Mouse (Mus musculus) G1E-ER4 (cell line): ENCODE results near the gene Prpf8. TPM values are rescaled to one million over a fixed set of nuclear protein-coding genes. Genes with fewer than 3 reads are reported as not detected.

Experiments used
- GATA1 ChIP-seq: IDR thresholded peaks from one replicate; pipeline ENCODE4 v1.8.0; 2012; ENCODE audit warnings: low read length, inconsistent platforms
- polyA plus RNA-seq: library from polyadenylated mRNA; stranded (reverse); fragments of >175 nt; gene quantifications from 2 replicates; pipeline ENCODE4 v1.2.3, GENCODE M21; 2012

Gene Prpf8
- polyA plus RNA-seq, 1 experiment, result 57.7 TPM

DNA sequence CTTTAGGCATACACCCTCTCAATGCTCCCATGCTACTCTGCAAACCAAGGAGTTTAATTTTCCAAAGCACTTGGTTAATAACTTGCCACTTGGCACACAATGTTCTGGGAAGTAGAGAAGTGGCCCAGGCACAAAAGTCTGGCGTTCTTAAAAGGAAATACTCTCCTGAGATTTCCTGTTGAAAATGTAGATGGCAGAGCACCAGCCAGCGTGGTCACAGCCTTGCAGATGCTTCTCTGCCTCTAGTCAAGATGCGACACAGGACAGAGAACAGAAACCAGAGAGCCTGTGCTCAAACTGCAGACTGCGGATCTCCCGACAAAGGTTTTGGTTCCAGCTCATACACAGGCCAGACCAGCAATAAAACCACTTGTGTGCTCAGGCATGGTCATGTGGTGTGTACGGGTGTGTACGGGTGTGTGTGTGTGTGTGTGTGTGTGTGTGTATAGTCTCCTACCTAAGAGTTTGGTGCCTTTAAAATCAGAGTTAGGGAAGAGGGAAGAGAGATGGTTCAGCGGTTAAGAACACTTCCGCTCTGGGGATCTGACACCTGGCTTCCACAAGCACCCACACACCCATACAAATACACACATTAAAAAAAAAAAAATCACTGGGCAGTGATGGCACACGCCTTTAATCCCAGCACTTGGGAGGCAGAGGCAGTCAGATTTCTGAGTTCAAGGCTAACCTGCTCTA lies 31.4 kb upstream of the Prpf8 start:
- TF ChIP-seq GATA1, result no peak

DNA sequence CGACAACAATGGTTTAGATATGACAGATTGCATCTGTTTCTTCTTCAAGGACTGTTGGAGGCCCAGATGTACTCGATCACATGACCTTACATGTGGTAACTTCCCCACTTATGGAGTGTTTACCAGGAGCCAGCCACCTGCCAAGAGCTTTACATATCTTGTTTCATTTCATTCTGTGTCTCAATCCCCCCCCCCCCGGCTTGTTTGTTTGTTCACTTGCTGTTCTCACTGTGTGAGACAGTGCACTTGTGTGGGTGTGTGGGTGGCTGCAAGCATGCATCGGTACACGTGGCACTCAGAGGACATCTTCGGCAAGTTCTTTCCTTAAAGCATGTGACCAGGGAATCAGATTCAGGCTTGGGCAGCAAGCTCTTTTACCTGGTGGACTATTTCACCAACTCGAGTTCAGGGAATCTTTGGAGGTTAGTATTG lies 30.2 kb upstream of the Prpf8 start:
- TF ChIP-seq GATA1, result no peak

DNA sequence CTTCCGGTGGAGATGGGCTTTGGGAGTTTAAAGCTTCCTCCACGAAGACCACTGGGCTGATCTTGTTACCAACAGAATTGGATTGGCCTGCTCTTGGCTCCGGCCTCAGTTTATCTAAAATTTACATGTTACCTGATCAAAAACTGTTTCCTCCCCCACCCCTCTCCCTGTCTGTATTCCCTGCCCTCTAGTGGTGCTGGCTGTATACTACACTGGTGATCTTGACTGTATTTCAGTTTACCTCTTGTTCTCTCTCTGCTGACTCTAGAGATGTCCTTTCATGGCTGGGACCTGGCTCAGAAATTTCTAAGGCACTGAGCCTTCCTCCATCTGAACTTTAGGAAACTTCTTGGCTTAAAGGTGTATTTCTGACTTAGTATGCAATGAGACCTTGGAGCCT lies 28.4 kb upstream of the Prpf8 start:
- no peak for TF ChIP-seq GATA1

DNA sequence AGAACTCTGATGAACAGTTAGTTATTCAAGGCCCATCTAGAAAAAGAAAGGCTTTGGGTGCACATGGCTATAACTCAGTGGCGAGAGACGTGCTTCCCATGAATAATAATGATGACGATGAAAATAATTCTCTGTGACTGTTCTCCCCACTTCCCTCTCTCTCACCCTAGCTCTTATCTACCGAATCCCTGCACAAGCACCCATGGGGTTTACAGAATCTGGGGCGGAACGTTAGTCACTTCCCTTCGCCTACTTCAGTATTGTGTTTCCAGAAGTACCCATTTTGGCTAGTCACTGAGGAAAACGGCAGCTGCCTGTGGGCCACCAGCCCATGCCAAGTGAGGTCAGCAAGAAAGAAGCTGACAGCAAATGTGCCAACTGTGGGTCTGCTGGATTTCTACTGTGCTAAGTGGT lies 28.0 kb upstream of the Prpf8 start:
- TF ChIP-seq GATA1, result no peak

DNA sequence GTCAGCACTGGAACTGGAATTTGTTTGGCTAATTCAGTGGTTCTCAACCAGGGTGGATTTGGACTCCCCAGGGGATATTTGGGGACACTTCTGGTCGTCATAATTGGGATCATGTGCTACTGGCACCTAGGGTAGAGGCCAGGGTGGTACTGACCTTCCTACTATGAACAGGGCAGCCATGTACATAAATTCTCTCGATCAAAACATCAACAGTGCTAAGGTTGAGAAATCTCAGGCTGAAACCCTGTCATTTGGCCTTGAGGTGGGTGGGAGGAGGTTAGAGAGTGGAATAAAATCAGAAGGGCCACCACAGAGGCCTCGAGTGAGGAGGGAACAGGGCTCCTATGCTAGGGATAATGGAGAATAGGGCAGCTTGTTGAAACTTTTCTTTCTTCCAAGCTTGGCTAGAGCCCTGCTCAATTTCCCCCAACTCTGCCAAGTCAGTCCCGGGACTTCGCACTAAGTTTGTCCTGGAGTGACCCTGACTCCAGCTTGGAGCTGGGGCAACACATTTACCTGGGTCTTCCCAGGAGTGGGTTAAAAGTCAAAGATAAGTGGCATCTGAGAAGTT lies 27.4 kb upstream of the Prpf8 start:
- TF ChIP-seq GATA1, result no peak

DNA sequence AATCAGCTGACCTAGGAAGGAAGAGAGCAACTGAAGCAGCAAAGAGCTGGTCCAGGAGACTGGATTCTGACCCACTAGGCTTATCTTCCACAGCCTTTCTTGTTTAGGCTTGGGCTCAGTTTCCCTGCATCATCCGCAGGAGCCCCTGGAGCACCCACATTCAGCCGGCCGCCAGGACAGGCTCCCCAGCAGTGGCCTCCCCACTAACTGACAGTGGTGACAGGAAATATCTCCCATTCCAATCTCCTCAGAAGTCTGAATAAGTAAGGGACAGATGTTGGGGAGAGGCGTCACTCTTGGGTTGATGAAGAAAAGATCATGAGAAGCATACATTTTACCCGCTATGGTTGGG lies 26.9 kb upstream of the Prpf8 start:
- TF ChIP-seq GATA1, result no peak

DNA sequence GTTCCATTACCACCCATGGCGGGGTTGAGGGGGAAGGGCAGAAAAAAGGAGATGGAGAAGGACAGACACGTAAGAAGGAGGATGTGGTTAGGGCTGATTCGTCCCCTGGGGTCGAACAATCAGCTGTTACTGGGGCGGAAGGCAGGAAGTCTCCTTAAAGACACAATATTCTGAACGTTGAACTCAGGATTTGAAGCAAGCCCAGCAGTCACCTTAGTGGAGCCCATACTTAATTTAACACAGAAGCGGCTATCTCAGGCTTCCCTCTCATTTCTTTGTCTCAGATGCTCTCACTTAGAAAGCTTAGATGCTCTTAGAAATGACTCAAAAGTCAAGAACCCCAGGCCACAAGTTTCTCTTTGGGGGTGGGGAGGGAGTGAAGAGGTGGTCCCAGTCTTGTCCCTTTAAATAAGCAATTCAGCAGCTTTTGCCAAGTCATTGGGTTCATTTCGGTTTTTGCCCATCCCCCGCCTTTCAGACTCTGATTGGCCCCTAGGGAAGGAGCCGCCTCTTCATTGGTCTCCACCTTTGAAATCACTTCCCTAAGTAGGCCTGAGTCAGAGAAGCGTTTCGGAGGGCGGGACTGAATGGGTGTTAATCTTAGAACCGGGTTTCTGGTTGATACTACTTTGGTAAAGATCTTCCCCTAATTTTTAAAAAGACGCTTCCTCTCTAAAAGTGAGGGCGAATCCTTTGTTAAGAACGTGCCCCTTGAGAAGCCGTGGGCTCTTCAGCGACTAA lies 26.3 kb upstream of the Prpf8 start:
- no peak for TF ChIP-seq GATA1

DNA sequence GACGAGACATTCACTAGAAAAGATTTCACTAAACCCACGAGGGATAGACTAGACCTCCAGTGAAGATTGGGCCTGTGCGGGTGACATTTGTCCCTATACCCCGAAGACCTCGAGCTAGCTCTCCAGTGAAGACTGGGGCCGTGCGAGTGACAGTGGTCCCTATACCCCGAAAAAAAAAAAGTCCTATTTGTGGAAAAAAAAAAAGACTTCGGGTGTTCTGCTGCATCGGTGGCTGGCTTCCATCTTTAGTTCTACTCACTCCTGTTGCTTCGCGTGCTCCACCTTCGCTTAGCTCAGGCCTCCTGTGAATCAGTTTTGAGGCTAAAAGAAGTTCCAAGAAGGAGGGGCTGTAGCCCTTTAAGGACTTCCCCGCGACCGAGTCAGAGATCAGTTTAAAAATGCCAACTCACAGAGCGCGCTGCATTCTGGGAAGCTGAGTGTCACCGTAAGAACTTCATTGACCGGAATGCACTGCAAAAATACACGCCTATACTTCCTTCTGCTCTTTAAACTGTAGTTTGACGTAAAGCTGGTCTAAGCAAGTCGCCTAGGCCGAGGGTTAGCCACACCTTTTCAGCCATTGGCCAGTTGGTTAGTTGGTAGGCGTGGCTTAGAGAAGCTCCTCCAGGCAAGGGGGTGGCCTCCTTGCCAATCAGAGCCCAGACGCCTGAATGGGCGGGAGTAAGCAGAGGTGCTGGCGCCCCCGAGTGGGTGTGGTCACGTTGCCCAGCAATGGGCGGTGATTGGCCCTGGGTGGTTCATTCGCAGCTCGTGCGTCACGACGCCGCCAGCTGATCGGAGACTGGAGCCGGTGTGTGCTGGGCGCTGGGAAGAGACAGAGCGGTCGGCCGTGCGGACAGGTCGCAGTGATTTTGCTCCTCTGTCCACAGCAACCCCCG lies 25.5 kb upstream of the Prpf8 start, which contains the start of gene Tlcd2:
Gene Tlcd2, plus strand, starts transcription at position 872 of the 899 bp plus-strand sequence.
- TF ChIP-seq GATA1, result no peak

DNA sequence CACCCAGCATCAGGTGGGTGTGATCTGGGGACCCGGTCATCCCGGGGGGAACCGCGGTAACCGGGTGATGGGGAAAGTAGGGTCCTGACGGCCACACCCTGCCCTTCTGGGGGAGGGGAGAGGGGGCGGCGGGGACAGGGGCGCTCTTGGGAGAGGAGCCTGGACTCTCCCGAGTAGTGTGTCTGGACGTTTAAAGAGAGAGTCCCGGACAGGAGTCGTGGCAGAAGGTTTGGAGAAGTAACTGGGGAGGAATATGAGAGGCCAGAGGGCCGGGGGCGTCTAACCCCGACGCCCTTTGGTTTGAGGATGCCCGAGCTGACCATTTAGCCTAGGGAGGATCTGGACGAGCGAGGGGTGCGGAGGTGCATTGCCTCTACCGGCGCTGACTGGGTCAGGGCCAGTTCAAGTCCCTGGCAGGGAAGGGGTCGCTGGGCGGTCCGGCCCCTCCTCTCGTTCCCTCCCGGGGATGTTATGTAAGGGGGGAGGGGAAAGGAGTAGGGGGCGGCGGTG lies 24.8 kb upstream of the Prpf8 start:
- TF ChIP-seq GATA1, result no peak

DNA sequence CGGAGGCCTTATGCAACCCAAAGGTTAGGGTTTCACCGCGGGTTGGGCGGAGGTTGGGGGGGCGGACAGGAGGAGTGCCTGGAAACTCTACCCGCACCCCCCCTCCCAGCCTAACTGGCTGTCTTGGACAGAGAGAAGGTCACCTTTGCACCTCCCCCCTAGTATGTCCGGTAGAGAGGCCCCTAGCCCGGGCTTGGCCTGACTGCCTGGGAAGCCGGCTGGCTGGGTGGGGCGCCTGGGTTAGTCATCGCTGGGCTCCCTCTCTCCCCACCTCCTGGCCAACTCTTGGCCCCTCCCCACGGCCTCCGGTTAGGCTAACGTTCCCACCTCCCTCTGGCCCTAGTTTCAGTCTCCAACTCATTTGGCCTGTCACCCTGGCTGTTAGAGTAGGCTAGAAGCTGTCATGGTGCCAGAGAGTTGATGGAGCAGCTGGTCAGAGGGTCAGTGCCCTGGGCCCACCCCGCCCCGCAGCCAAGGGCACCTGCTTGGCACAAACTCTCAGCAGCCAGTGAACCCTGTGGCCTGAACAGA lies 24.3 kb upstream of the Prpf8 start:
- no peak for TF ChIP-seq GATA1

DNA sequence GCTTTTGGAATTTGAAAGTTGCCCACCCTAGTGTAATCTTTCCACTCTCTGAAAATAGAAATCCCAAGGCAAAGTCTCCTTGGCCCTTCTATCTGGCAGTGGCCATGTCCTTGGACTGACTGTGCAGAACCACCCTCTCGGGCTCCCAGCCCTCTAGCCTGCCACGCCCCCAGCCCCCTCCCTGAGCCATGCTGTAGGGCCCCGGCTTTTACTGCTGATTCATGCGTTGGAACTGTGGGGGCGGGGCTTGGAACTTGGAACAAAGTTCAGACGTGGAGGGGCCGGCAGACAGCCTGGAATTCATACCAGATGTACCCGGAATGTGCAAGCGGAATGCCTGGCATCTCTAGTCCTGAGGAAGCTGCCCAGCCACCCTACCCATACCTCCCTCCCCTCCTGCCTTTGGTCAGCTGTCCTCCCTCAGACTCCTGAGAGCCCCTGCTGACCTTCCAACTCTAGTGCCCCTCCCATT lies 23.7 kb upstream of the Prpf8 start:
- TF ChIP-seq GATA1, result no peak

DNA sequence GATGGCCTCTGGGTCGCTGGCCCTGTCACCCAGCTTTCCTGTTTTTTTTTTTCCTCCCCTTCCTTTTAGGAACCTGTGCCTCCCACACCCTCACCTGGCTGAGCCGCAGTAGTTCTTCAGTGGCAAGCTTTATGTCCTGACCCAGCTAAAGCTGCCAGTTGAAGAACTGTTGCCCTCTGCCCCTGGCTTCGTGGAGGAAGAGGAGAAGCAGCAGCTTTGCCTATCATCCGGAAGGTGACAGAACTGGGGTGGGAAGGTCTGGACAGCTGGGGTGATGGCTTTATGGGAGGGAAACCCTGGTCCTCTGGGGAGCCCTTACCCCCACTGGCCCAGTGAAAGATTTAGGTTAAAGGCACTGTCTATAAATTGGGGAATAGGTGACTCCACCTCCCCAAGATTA lies 23.0 kb upstream of the Prpf8 start:
- no peak for TF ChIP-seq GATA1

DNA sequence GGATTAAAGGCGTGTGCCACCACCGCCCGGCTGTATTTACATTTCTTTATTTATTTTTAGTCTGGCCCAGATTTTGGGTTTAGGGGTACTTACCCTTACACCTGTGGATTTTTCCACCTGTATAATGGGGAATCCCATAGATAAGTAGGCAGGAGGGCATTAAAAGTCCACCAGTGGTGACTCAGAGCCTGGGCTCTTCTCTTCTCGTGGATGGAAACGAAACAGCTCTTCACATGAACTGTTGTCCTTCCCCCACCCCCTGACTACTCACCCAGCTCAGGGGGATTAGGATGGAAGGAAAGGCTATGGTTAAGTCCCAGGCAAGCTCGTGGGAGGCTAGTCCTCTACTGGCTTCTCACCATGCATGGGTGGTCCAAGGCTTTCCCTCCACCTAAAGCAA lies 22.2 kb upstream of the Prpf8 start:
- TF ChIP-seq GATA1, result no peak

DNA sequence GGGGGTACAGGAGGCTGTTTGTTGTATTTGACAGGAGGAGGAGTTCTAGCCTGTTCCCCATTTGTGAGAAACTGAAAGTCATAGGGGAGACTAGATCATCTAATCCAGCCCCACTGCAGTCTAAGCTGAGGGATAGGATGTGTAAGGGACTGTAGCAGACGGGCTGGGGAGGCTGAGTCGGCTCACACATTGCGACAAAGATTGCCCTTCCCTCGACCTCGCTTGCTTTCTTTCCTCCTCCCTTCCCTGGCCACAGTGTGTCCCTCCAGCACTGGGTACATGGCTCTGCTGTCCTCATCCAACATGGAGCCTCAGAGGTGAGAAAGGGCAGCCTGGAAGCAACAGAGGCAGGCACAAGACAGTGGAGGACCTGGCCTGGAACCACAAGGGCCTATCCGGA lies 21.6 kb upstream of the Prpf8 start:
- no peak for TF ChIP-seq GATA1
